Mouse (Mus musculus) midbrain, embryonic 14.5 days (tissue): ENCODE measurements at regions not wholly inside any gene's neighbourhood (a gene's known extent, or its start where the extent isn't known, plus 50 kb on each side); places are given as distances from the start of the nearest gene placed in this dataset.

ENCODE experiments used
- ATAC-seq: fragments of 200-750 bp; cut with Nextera tagmentation; 2 replicates; pipeline ENCODE4 v1.8.0; 2017; ENCODE audit warnings: moderate number of reproducible peaks, moderate library complexity; ENCODE audit not compliant: low FRiP score, low TSS enrichment
- DNase-seq: peaks from one replicate; pipeline ENCODE4 v3.0.0-alpha.2; 2015
- H3K27ac ChIP-seq: fragments of 300-500 bp; sonication (generic); replicated peaks from 2 replicates; pipeline ENCODE4 v1.5.1; 2014; ENCODE audit warnings: mild to moderate bottlenecking, low read depth, low read length, moderate library complexity
- H3K27me3 ChIP-seq: fragments of 300-500 bp; sonication (generic); 2 replicates; pipeline ENCODE4 v1.6.1; 2014; ENCODE audit warnings: low read length, control low read depth, mixed read lengths; ENCODE audit not compliant: control insufficient read depth, insufficient read depth
- H3K36me3 ChIP-seq: fragments of 300-500 bp; sonication (generic); 2 replicates; pipeline ENCODE4 v1.6.1; 2014; ENCODE audit warnings: low read length, control low read depth; ENCODE audit not compliant: control insufficient read depth, insufficient read depth
- H3K4me1 ChIP-seq: fragments of 300-500 bp; sonication (generic); 2 replicates; pipeline ENCODE4 v1.6.1; 2014; ENCODE audit warnings: mild to moderate bottlenecking, antibody characterized with exemption, low read length, control low read depth; ENCODE audit not compliant: control insufficient read depth, insufficient read depth
- H3K4me2 ChIP-seq: fragments of 300-500 bp; sonication (generic); 2 replicates; pipeline ENCODE4 v1.6.1; 2014; ENCODE audit warnings: mild to moderate bottlenecking, low read length, moderate library complexity
- H3K4me3 ChIP-seq: fragments of 300-500 bp; sonication (generic); replicated peaks from 2 replicates; pipeline ENCODE4 v1.5.1; 2014; ENCODE audit warnings: low read depth, low read length
- H3K9ac ChIP-seq: fragments of 300-500 bp; sonication (generic); replicated peaks from 2 replicates; pipeline ENCODE4 v1.6.1; 2014; ENCODE audit warnings: mild to moderate bottlenecking, low read length, moderate library complexity
- H3K9me3 ChIP-seq: fragments of 300-500 bp; sonication (generic); 2 replicates; pipeline ENCODE4 v1.6.1; 2016; ENCODE audit warnings: low read length, control low read depth, mixed read lengths; ENCODE audit not compliant: control insufficient read depth
- WGBS: fragments of 180-500 bp; shearing (Covaris S2); extraction: QIAGEN DNeasy Blood & Tissue Kit; methylation state at CpG from one replicate; pipeline ENCODE4 v1.1.7; 2014; 5-methylcytosine and 5-hydroxymethylcytosine counted together

DNA sequence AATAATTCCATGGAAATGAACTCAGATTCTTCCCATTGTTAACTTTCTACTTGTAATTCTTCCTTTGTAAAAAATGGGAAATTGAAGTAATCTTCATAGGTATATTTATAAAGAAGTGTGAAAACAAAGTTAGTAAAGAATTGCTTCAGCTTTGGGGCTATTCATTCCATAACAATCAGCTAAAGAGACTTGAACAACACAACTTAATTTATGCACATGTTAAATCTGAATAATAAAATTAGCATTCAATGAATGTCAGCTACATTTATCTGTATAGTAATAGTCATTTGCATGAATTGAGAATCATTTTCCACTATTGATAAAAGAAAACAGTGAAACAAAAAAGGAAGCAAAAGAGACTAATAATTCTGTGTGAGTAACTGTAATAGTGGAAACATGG, 193.3 kb upstream of the Arrdc3 start:
- DNase-seq (no peak), ATAC-seq (no peak)
- no peak overlapping the region for H3K4me2 ChIP-seq
- H3K27ac ChIP-seq, result no peak overlapping the region
- H3K27me3 ChIP-seq, result no peaks in the 10 kb centered on the region
- no peaks in the 10 kb centered on the region for H3K9me3 ChIP-seq
- H3K4me3 ChIP-seq, result no peak overlapping the region
- no peaks in the 10 kb centered on the region for H3K36me3 ChIP-seq
- no peak overlapping the region for H3K9ac ChIP-seq
- H3K4me1 ChIP-seq, result no peaks in the 10 kb centered on the region

GRCm38 (mm10) chr13:80690654-80691386, 192.4 kb upstream of the Arrdc3 start:
- no peaks in the 10 kb centered on the region for H3K9me3 ChIP-seq
- 83% methylated on average over 4 of the region's 4 CpGs for WGBS
- H3K36me3 ChIP-seq, result no peaks in the 10 kb centered on the region
- DNase-seq (no peak), ATAC-seq (no peak)
- no peak overlapping the region for H3K27ac ChIP-seq
- H3K9ac ChIP-seq, result no peak overlapping the region
- H3K27me3 ChIP-seq, result no peaks in the 10 kb centered on the region
- no peak overlapping the region for H3K4me3 ChIP-seq
- no peak overlapping the region for H3K4me2 ChIP-seq
- no peaks in the 10 kb centered on the region for H3K4me1 ChIP-seq

GRCm38 (mm10) chr13:80695549-80696150, 187.5 kb upstream of the Arrdc3 start:
- Histone ChIP-seq H3K36me3 (no peaks in the 10 kb centered on the region), H3K4me1 (no peaks in the 10 kb centered on the region), H3K9me3 (no peaks in the 10 kb centered on the region), H3K27ac (no peak overlapping the region), H3K4me2 (no peak overlapping the region), H3K27me3 (no peaks in the 10 kb centered on the region), H3K4me3 (no peak overlapping the region), H3K9ac (no peak overlapping the region)
- DNase-seq (no peak), ATAC-seq (no peak)
- WGBS, result 68% methylated on average over 1 of the region's 1 CpGs

- DNase-seq (peak; percentile 19), ATAC-seq (no peak)
- Histone ChIP-seq H3K4me1 (no peaks in the 10 kb centered on the region), H3K4me2 (no peak overlapping the region), H3K9ac (no peak overlapping the region), H3K4me3 (no peak overlapping the region), H3K36me3 (no peaks in the 10 kb centered on the region), H3K9me3 (no peaks in the 10 kb centered on the region), H3K27me3 (no peaks in the 10 kb centered on the region), H3K27ac (no peak overlapping the region)
- WGBS, result 49% methylated on average over 9 of the region's 9 CpGs
These were observed 173.5 kb upstream of the Arrdc3 start for GRCm38 (mm10) chr13:80709531-80710306.

DNA sequence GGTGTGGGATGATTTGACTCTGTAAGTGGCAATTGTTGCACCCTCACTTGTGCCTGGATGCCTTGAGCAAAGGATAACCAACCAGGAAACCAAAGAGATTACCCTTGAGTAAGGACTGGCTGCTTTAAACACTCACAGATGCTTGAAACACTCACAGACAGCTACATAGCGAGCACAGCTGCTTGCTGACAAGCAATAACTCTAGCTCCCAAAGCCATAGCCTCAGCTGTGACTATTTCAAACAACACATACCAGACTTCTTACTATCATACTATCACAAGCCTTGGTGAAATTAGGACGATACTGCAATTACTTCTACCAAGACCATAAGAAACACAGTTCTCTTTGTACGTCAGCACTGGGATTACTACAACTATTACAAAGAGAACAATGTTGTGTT, 163.9 kb upstream of the Arrdc3 start:
- no peak overlapping the region for H3K4me2 ChIP-seq
- H3K4me1 ChIP-seq, result no peaks in the 10 kb centered on the region
- 75% methylated on average over 3 of the region's 3 CpGs for WGBS
- no peak for ATAC-seq
- H3K27me3 ChIP-seq, result no peaks in the 10 kb centered on the region
- no peak overlapping the region for H3K4me3 ChIP-seq
- H3K9ac ChIP-seq, result no peak overlapping the region
- H3K36me3 ChIP-seq, result no peaks in the 10 kb centered on the region
- H3K27ac ChIP-seq, result no peak overlapping the region
- H3K9me3 ChIP-seq, result no peaks in the 10 kb centered on the region
- DNase-seq, result no peak

GRCm38 (mm10) chr13:80723215-80724006, 159.8 kb upstream of the Arrdc3 start:
- Histone ChIP-seq H3K4me2 (no peak overlapping the region), H3K36me3 (no peaks in the 10 kb centered on the region), H3K27me3 (no peaks in the 10 kb centered on the region), H3K27ac (no peak overlapping the region), H3K4me1 (no peaks in the 10 kb centered on the region), H3K4me3 (no peak overlapping the region), H3K9ac (no peak overlapping the region), H3K9me3 (no peaks in the 10 kb centered on the region)
- DNase-seq (no peak), ATAC-seq (no peak)
- 26% methylated on average over 4 of the region's 4 CpGs for WGBS

- H3K4me1 ChIP-seq, result no peaks in the 10 kb centered on the region
- ATAC-seq, result no peak
- DNase-seq, result no peak
- H3K27ac ChIP-seq, result no peak overlapping the region
- H3K4me2 ChIP-seq, result no peak overlapping the region
- 95% methylated on average over 5 of the region's 5 CpGs for WGBS
- H3K9me3 ChIP-seq, result no peaks in the 10 kb centered on the region
- no peak overlapping the region for H3K4me3 ChIP-seq
- H3K36me3 ChIP-seq, result no peaks in the 10 kb centered on the region
- no peak overlapping the region for H3K9ac ChIP-seq
- H3K27me3 ChIP-seq, result no peaks in the 10 kb centered on the region
These were observed 154.0 kb upstream of the Arrdc3 start for GRCm38 (mm10) chr13:80729202-80729601.

DNA sequence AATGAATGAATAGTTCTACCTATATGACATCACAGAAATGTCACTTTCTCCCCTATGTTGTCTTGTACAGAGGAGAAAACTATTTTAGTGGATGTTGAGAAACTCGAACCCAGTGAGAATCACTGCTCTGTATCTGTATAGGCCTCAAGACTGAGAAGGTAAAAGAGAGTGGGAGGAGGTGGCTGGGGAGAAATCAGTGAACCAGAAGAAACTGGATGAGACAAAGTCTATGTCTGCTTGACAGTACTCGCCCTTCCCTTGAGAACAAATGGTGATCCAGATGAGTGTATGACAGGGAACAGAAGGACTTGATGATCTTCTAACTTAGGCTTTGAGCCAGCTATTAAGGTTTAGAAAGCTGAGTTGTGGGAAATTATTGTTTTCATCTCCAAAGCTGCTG, 137.2 kb upstream of the Arrdc3 start:
- Histone ChIP-seq H3K4me2 (no peak overlapping the region), H3K9me3 (no peaks in the 10 kb centered on the region), H3K27me3 (no peaks in the 10 kb centered on the region), H3K27ac (no peak overlapping the region), H3K36me3 (no peaks in the 10 kb centered on the region), H3K4me1 (no peaks in the 10 kb centered on the region), H3K4me3 (no peak overlapping the region), H3K9ac (no peak overlapping the region)
- ATAC-seq (no peak), DNase-seq (no peak)
- 70% methylated on average over 2 of the region's 2 CpGs for WGBS
